Mouse (Mus musculus) neural tube, embryonic 13.5 days (tissue): ENCODE results near the gene Frmpd3. TPM values are rescaled to one million over a fixed set of nuclear protein-coding genes. Genes with fewer than 3 reads are reported as not detected.
"Not testable (repeated sequence)": the region's sequence is repeated elsewhere in the genome, so short reads cannot be mapped to it uniquely, and the experiment has no call there.

Experiments
- ATAC-seq: fragments of 200-750 bp; cut with Nextera tagmentation; 2 replicates; pipeline ENCODE4 v1.8.0; 2017; ENCODE audit warnings: low read depth, mild to moderate bottlenecking, moderate TSS enrichment, moderate library complexity
- H3K27ac ChIP-seq: fragments of 300-500 bp; sonication (generic); replicated peaks from 2 replicates; pipeline ENCODE4 v1.5.1; 2015; ENCODE audit warnings: moderate library complexity, mild to moderate bottlenecking, inconsistent platforms
- H3K27me3 ChIP-seq: fragments of 300-500 bp; sonication (generic); 2 replicates; pipeline ENCODE4 v1.6.1; 2015; ENCODE audit warnings: mild to moderate bottlenecking, inconsistent platforms
- H3K36me3 ChIP-seq: fragments of 300-500 bp; sonication (generic); 2 replicates; pipeline ENCODE4 v1.6.1; 2015; ENCODE audit warnings: mild to moderate bottlenecking, inconsistent platforms
- H3K4me1 ChIP-seq: fragments of 300-500 bp; sonication (generic); replicated peaks from 2 replicates; pipeline ENCODE4 v1.6.1; 2015; ENCODE audit warnings: inconsistent platforms
- H3K4me2 ChIP-seq: fragments of 300-500 bp; sonication (generic); 2 replicates; pipeline ENCODE4 v1.6.1; 2015; ENCODE audit warnings: inconsistent platforms, mild to moderate bottlenecking, moderate library complexity
- H3K4me3 ChIP-seq: fragments of 300-500 bp; sonication (generic); 2 replicates; pipeline ENCODE4 v1.5.1; 2015; ENCODE audit warnings: mild to moderate bottlenecking, inconsistent platforms
- H3K9ac ChIP-seq: fragments of 300-500 bp; sonication (generic); 2 replicates; pipeline ENCODE4 v1.6.1; 2015; ENCODE audit warnings: moderate library complexity, mild to moderate bottlenecking, inconsistent platforms
- H3K9me3 ChIP-seq: fragments of 300-500 bp; sonication (generic); 2 replicates; pipeline ENCODE4 v1.6.1; 2016; ENCODE audit warnings: inconsistent platforms
- WGBS: fragments of 180-500 bp; shearing (Covaris S2); methylation state at CpG from one replicate; pipeline ENCODE4 v1.1.7; 2015; 5-methylcytosine and 5-hydroxymethylcytosine counted together
- polyA plus RNA-seq: library from polyadenylated mRNA; unstranded; fragments of >200 nt; fragmentation: Nextera tagmentation; extraction: Ambion mirVana; gene quantifications from 2 replicates; pipeline ENCODE4 v1.2.1, GENCODE M21; 2015

The Frmpd3 gene
- polyA plus RNA-seq, result 2.6 and 3.4 TPM in 2 replicates

DNA sequence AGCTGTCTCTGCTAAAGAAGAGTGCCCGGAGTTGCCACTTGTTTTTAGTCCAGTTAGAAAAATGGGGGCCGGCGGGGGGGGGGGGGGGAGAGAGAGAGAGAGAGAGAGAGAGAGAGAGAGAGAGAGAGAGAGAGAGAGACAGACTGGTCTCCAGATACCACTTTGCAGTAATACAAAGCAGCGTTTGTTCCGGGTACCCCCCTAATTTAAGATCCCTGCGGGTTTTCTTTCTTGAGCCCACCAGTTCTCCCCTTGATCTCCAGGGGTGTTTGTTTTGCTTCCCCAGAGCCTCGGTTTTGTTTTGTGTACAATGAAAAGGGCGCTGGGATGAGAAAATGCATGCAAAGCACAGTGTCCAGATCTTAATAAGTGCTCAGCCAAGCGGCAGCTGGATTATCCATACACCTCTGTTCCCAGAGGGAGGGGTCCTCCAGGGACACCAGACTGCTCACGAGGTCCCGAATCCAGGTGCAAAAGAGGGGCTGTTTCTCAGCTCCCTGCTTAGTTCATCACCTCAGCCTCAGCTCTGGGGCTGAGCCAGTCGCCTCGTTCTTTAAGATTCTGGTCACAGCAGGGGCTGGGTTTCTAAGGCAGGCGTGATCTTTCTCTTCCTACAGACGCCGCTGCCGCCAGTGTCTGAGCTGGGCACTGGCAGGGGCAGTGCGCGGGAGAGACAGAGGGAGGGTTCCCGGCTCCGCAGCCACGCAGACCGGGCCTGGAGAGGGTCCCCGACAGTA is at the start of gene Frmpd3:
Gene Frmpd3, plus strand, starts transcription at position 608 of the 737 bp plus-strand sequence.
- 0 out of 2 replicates have a peak, but pooled peaks cover 3% of the 10 kb centered on the region for H3K4me1 ChIP-seq
- 21% methylated on average over 23 of the region's 24 CpGs for WGBS
- H3K27me3 ChIP-seq, result peaks cover 65% of the 10 kb centered on the region
- H3K4me2 ChIP-seq, result peak within 1 kb of the TSS; percentile 68
- H3K36me3 ChIP-seq, result no peaks in the 10 kb centered on the region
- H3K9me3 ChIP-seq, result no peaks in the 10 kb centered on the region
- H3K27ac ChIP-seq, result no peak within 1 kb of the TSS
- peak; percentile 85 for ATAC-seq
- peak within 1 kb of the TSS; percentile 37 for H3K4me3 ChIP-seq
- H3K9ac ChIP-seq, result peak within 1 kb of the TSS; percentile 66

GRCm38 (mm10) chrX:140303731-140304130 is 38.3 kb upstream of the Frmpd3 start:
- Histone ChIP-seq H3K4me1 (no peaks in the 10 kb centered on the region; the same call in 1 of the 2 replicates), H3K9ac (no peak overlapping the region), H3K4me2 (no peak overlapping the region), H3K4me3 (no peak overlapping the region), H3K27me3 (peaks cover 48% of the 10 kb centered on the region), H3K9me3 (no peaks in the 10 kb centered on the region), H3K36me3 (no peaks in the 10 kb centered on the region), H3K27ac (no peak overlapping the region)
- ATAC-seq, result no peak
- 75% methylated on average over 4 of the region's 4 CpGs for WGBS

DNA sequence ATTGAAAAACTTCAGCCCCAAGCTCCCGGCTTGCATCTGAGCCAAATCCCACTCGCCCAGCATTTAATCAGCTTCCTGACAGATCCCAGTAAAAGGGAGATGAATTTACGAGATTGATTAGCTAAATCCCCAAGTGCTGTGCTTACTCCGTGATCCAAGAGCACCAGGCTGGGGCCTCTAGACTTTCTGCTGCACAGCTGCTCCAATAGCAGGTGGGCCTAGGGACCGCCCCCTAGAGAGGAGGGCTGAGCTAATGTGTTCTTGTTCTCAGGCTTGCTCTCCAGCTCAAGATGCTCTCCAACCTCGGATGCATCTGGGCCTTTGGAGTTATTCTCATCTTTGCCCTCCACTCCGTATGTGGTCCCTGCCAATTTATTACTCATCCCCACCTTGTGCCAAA is 36.4 kb upstream of the Frmpd3 start:
- Histone ChIP-seq H3K4me1 (no peaks in the 10 kb centered on the region; the same call in 1 of the 2 replicates), H3K27ac (no peak overlapping the region), H3K4me3 (no peak overlapping the region), H3K27me3 (peaks cover 56% of the 10 kb centered on the region), H3K36me3 (no peaks in the 10 kb centered on the region), H3K9me3 (no peaks in the 10 kb centered on the region), H3K4me2 (no peak overlapping the region), H3K9ac (no peak overlapping the region)
- 51% methylated on average over 7 of the region's 7 CpGs for WGBS
- peak; percentile 71 for ATAC-seq

DNA sequence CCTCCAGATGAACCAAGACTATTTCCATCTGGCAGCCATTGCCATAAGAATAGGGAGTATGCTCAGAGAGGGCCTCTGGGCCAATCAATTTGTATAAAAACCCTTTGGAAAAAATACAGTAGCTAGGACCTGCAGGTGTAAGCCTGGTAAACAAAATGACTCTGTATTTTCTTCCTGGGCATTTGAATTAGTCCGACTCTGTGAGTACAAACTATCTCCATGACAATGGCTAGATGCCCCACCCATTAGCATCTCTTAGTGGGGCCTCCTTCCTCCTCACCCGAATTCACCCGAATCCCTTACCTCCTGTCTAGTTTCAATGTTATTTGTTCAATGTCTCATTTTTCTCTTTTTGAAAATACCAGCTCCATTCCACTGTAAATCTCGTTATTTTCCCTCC is 24.1 kb upstream of the Frmpd3 start:
- Histone ChIP-seq H3K4me1 (no peaks in the 10 kb centered on the region), H3K27me3 (peaks cover 24% of the 10 kb centered on the region; the same call in 1 of the 2 replicates), H3K9me3 (no peaks in the 10 kb centered on the region), H3K36me3 (no peaks in the 10 kb centered on the region), H3K27ac (no peak overlapping the region), H3K9ac (no peak overlapping the region), H3K4me2 (no peak overlapping the region), H3K4me3 (no peak overlapping the region)
- ATAC-seq, result no peak
- WGBS, result 62% methylated on average over 4 of the region's 4 CpGs

DNA sequence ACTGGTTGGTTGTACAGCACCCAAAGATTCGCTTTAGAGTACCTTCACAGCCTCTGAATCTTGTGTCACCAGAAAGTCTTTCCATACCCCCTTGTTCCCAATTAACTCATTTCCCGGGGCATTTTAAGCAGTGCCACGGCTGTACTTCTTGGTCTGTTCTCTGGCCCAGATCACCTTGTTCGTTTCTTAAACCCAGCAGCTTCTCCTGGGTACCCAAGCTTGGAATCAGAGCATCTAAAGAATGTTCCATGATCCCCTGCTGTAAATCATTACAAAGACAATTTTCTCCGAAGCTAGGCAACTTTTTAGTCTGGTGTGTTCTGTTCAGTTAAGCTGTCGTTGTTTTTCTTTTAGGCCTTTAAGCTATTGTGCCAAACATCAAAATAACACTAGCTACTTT is 22.9 kb upstream of the Frmpd3 start:
- 86% methylated on average over 6 of the region's 6 CpGs for WGBS
- no peaks in the 10 kb centered on the region for H3K36me3 ChIP-seq
- ATAC-seq, result no peak
- no peak overlapping the region for H3K9ac ChIP-seq
- no peaks in the 10 kb centered on the region for H3K9me3 ChIP-seq
- H3K4me1 ChIP-seq, result no peaks in the 10 kb centered on the region
- no peak overlapping the region for H3K4me2 ChIP-seq
- peaks cover 18% of the 10 kb centered on the region; the same call in 1 of the 2 replicates for H3K27me3 ChIP-seq
- no peak overlapping the region for H3K27ac ChIP-seq
- no peak overlapping the region for H3K4me3 ChIP-seq

DNA sequence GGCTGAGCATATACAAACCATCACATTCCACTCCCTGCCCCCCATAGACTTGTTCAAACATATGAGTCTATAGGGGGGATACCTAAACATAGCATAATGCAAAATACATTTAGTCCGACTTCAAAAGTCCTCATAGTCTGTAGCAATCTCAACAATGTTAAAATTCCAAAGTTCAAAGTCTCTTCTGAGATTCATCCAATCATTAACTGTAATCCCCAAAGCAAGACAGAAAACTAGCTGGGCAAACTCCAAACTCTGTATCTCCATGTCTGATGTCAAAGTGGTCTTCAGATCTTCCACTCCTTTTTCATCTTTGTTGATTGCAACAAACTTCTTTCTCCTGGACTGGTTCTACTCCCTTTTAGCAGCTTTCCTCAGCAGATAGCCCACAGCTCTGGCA is 21.4 kb upstream of the Frmpd3 start:
- not testable (repeated sequence) for H3K36me3 ChIP-seq, H3K4me3 ChIP-seq, H3K9ac ChIP-seq, H3K4me1 ChIP-seq, H3K27ac ChIP-seq, H3K4me2 ChIP-seq, ATAC-seq, H3K9me3 ChIP-seq
- peaks cover 17% of the 10 kb centered on the region; the same call in 1 of the 2 replicates for H3K27me3 ChIP-seq
- WGBS, result 92% methylated on average over 1 of the region's 1 CpGs

GRCm38 (mm10) chrX:140342393-140343163 is 515 bp downstream of the Frmpd3 start:
- Histone ChIP-seq H3K36me3 (no peaks in the 10 kb centered on the region), H3K4me2 (peak overlapping the region; percentile 68), H3K9ac (peak overlapping the region; percentile 66), H3K9me3 (no peaks in the 10 kb centered on the region), H3K4me1 (0 out of 2 replicates have a peak, but pooled peaks cover 3% of the 10 kb centered on the region), H3K4me3 (peak overlapping the region; percentile 37), H3K27me3 (peaks cover 61% of the 10 kb centered on the region), H3K27ac (no peak overlapping the region)
- ATAC-seq, result peak; percentile 71
- WGBS, result 16% methylated on average over 23 of the region's 25 CpGs

DNA sequence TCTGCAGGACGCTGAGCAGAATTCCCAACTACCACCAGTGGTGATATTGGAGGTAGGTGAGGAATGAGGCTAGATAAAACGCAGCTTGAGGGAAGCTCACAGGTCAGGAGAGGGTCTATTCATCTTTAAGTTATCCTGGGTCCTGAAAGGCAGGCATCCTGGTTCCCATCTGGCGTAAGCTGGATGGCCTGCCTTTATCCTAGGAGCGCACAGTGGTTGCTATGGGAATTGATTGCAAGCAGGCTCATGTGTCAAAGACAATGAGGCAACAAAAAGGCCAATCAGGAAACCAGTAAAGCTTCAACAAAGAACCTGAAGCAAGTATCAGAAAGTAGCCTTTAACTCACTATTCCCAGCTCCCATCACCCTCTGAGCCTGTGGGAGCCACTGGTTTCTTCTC is 33.6 kb downstream of the Frmpd3 start:
- 33% methylated on average over 4 of the region's 4 CpGs for WGBS
- Histone ChIP-seq H3K27ac (no peak overlapping the region), H3K9ac (no peak overlapping the region), H3K36me3 (no peaks in the 10 kb centered on the region), H3K9me3 (no peaks in the 10 kb centered on the region), H3K4me3 (no peak overlapping the region), H3K4me2 (no peak overlapping the region), H3K4me1 (no peaks in the 10 kb centered on the region; the same call in 1 of the 2 replicates), H3K27me3 (peaks cover 51% of the 10 kb centered on the region)
- ATAC-seq, result no peak

DNA sequence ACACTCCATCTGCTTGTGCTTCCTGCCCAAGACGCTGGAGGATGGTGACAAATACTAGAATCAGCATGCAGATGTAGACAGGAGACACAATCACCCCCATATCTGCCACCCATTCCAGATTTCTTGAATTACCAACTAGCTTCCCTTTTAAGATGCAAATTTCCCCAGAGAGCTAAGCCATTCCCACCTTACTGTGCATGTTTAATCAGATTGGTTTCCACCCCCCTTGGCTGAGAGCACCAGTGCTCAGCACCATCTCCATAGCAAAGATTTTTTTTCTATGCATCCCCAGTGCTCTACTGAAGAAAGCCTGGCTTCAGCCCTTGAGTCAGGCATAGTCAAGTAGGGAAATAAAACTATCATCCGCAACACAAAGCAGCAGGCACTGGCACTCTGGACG is 57.9 kb downstream of the Frmpd3 start:
- no peak overlapping the region for H3K4me2 ChIP-seq
- no peak overlapping the region for H3K4me3 ChIP-seq
- H3K36me3 ChIP-seq, result no peaks in the 10 kb centered on the region
- no peak overlapping the region for H3K27ac ChIP-seq
- no peak for ATAC-seq
- H3K9me3 ChIP-seq, result no peaks in the 10 kb centered on the region
- 40% methylated on average over 3 of the region's 3 CpGs for WGBS
- no peaks in the 10 kb centered on the region for H3K4me1 ChIP-seq
- no peak overlapping the region for H3K9ac ChIP-seq
- peaks cover 46% of the 10 kb centered on the region for H3K27me3 ChIP-seq

DNA sequence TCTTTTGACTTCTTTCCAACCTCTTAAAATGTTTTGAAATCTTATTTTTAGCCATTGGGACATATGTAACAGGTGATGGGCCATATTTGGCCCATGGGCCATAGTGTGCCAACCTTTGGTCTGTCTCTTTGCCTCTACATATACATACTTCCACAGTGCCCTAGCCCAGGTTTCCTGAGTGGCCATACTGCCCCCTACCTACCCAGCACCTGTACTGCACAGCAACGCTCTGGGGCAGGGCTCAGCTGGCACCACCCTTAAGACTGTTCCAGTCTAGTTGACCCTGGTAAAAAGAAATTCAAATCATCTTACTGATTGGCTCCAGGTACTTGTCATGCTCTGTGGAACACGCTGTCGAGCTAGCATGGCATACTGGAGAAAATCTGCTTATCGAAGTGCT is 60.8 kb downstream of the Frmpd3 start:
- H3K9me3 ChIP-seq, result no peaks in the 10 kb centered on the region
- no peaks in the 10 kb centered on the region for H3K4me1 ChIP-seq
- no peak overlapping the region for H3K27ac ChIP-seq
- H3K4me3 ChIP-seq, result no peak overlapping the region
- no peak overlapping the region for H3K9ac ChIP-seq
- ATAC-seq, result no peak
- H3K36me3 ChIP-seq, result no peaks in the 10 kb centered on the region
- 53% methylated on average over 4 of the region's 4 CpGs for WGBS
- H3K4me2 ChIP-seq, result no peak overlapping the region
- peaks cover 52% of the 10 kb centered on the region for H3K27me3 ChIP-seq

DNA sequence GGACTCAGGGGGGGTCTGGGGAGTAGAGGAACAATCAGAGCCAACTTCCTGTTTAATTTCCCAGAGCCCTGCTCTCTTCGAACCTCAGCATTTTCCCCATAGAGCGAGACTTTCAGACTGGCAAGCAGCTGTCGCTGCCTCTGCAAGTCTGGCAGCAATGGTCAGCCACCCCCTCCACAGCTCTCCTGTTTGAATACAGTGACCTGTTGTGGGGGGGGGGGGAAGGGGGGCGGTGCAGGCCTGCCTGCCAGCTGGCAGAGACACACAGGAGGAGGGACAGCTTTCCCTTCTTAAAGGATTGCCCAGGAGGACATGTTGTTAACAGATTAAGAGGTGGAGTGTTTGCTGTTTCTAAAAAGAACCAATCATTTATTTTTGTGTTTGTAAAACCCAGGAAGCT is 64.0 kb downstream of the Frmpd3 start:
- no peak overlapping the region for H3K4me3 ChIP-seq
- 40% methylated on average over 4 of the region's 4 CpGs for WGBS
- H3K36me3 ChIP-seq, result no peaks in the 10 kb centered on the region
- 0 out of 2 replicates have a peak, but pooled peaks have one; percentile 23 for ATAC-seq
- H3K4me1 ChIP-seq, result no peaks in the 10 kb centered on the region
- peaks cover 29% of the 10 kb centered on the region for H3K27me3 ChIP-seq
- no peaks in the 10 kb centered on the region for H3K9me3 ChIP-seq
- no peak overlapping the region for H3K9ac ChIP-seq
- no peak overlapping the region for H3K27ac ChIP-seq
- H3K4me2 ChIP-seq, result no peak overlapping the region

- Histone ChIP-seq H3K36me3 (no peaks in the 10 kb centered on the region), H3K9ac (no peak overlapping the region), H3K4me2 (no peak overlapping the region), H3K9me3 (no peaks in the 10 kb centered on the region), H3K27me3 (peaks cover 29% of the 10 kb centered on the region), H3K27ac (no peak overlapping the region), H3K4me3 (no peak overlapping the region), H3K4me1 (no peaks in the 10 kb centered on the region)
- no peak for ATAC-seq
Measured at GRCm38 (mm10) chrX:140406501-140406900, 64.4 kb downstream of the Frmpd3 start.
